Mouse (Mus musculus): Measurements from ENCODE around the gene Prkaca.

- no peak for TF ChIP-seq TCF12 (IDR thresholded peaks at IDR 0.05; ENCODE audit: insufficient read depth, poor library complexity, severe bottlenecking)
- no peak for TF ChIP-seq POLR2A (IDR thresholded peaks at IDR 0.05; ENCODE audit: insufficient read length, low read depth)
- TF ChIP-seq MYOG (IDR thresholded peaks at IDR 0.05; ENCODE audit: control insufficient read depth in 1 of 3, insufficient read depth in 1 of 3, insufficient read length in 2 of 3, low read depth in 2 of 3): no peak
- TF ChIP-seq USF1 (IDR thresholded peaks at IDR 0.05; ENCODE audit: low read depth): no peak
- TF ChIP-seq MAX (IDR thresholded peaks at IDR 0.05; ENCODE audit: low read depth): no peak
- TF ChIP-seq MYOD1 (IDR thresholded peaks at IDR 0.05; ENCODE audit: control insufficient read depth in 1 of 3, insufficient read length in 2 of 3, low read depth in 2 of 3): no peak
- no peak for TF ChIP-seq E2F4 (IDR thresholded peaks at IDR 0.05; ENCODE audit: insufficient read depth)
- peak; percentile 20 for TF ChIP-seq POLR2AphosphoS2 (IDR thresholded peaks at IDR 0.05; ENCODE audit: insufficient read length, low read depth)
Observed at GRCm38 (mm10) chr8:83976101-83976630, 3.4 kb downstream of the Prkaca start.

All from myocyte (in vitro differentiated cells).